Mouse (Mus musculus): ENCODE measurements at regions not wholly inside any gene's neighbourhood (a gene's known extent, or its start where the extent isn't known, plus 50 kb on each side); places are given as distances from the start of the nearest gene placed in this dataset.

GRCm38 (mm10) chr2:72740391-72741361 is 239.6 kb downstream of the Sp3 start:
- Histone ChIP-seq H3K4me1 (ENCODE audit: insufficient read depth, low read length) (no peaks in the 10 kb centered on the region; the same call in none of the 2 replicates), H3K9ac (replicated peaks; ENCODE audit: low read length) (no peak overlapping the region), H3K4me3 (ENCODE audit: low read length) (no peak overlapping the region), H3K27me3 (ENCODE audit: insufficient read depth, low read length) (no peaks in the 10 kb centered on the region), H3K9me3 (ENCODE audit: low read length) (no peaks in the 10 kb centered on the region), H3K27ac (no peak overlapping the region), H3K4me2 (ENCODE audit: low read depth, low read length) (peak overlapping the region; percentile 27; the same call in 1 of the 2 replicates), H3K36me3 (ENCODE audit: insufficient read depth, low read length) (no peaks in the 10 kb centered on the region)
- DNase-seq (ENCODE audit: low spot score) (peak; percentile 75), ATAC-seq (peak; percentile 84)
- TF ChIP-seq CTCF (IDR thresholded peaks at IDR 0.05; ENCODE audit: low read depth), result peak; percentile 40
- WGBS, result 44% methylated on average over 22 of the region's 22 CpGs

GRCm38 (mm10) chr2:72741746-72742145 is 238.5 kb downstream of the Sp3 start:
- Histone ChIP-seq H3K27me3 (ENCODE audit: insufficient read depth, low read length) (no peaks in the 10 kb centered on the region), H3K4me1 (ENCODE audit: insufficient read depth, low read length) (no peaks in the 10 kb centered on the region; the same call in none of the 2 replicates), H3K9me3 (ENCODE audit: low read length) (no peaks in the 10 kb centered on the region), H3K4me3 (ENCODE audit: low read length) (no peak overlapping the region), H3K27ac (no peak overlapping the region), H3K4me2 (ENCODE audit: low read depth, low read length) (no peak overlapping the region), H3K36me3 (ENCODE audit: insufficient read depth, low read length) (no peaks in the 10 kb centered on the region), H3K9ac (replicated peaks; ENCODE audit: low read length) (no peak overlapping the region)
- ATAC-seq (no peak), DNase-seq (ENCODE audit: low spot score) (no peak)
- WGBS, result 88% methylated on average over 5 of the region's 5 CpGs
- TF ChIP-seq CTCF (IDR thresholded peaks at IDR 0.05; ENCODE audit: low read depth), result no peak

GRCm38 (mm10) chr2:72743651-72744050 is 236.6 kb downstream of the Sp3 start:
- no peak overlapping the region for H3K4me3 ChIP-seq (ENCODE audit: low read length)
- no peak overlapping the region for H3K27ac ChIP-seq
- DNase-seq (ENCODE audit: low spot score), result peak; percentile 82
- H3K9ac ChIP-seq (replicated peaks; ENCODE audit: low read length), result no peak overlapping the region
- H3K4me2 ChIP-seq (ENCODE audit: low read depth, low read length), result no peak overlapping the region
- no peaks in the 10 kb centered on the region; the same call in none of the 2 replicates for H3K4me1 ChIP-seq (ENCODE audit: insufficient read depth, low read length)
- WGBS, result 51% methylated on average over 3 of the region's 3 CpGs
- H3K27me3 ChIP-seq (ENCODE audit: insufficient read depth, low read length), result no peaks in the 10 kb centered on the region
- ATAC-seq, result 0 out of 2 replicates have a peak, but pooled peaks have one; percentile 57
- H3K36me3 ChIP-seq (ENCODE audit: insufficient read depth, low read length), result no peaks in the 10 kb centered on the region
- no peaks in the 10 kb centered on the region for H3K9me3 ChIP-seq (ENCODE audit: low read length)
- no peak for TF ChIP-seq CTCF (IDR thresholded peaks at IDR 0.05; ENCODE audit: low read depth)

GRCm38 (mm10) chr2:72744901-72745300 is 235.3 kb downstream of the Sp3 start:
- DNase-seq (ENCODE audit: low spot score) (no peak), ATAC-seq (no peak)
- no peaks in the 10 kb centered on the region for H3K9me3 ChIP-seq (ENCODE audit: low read length)
- no peaks in the 10 kb centered on the region for H3K27me3 ChIP-seq (ENCODE audit: insufficient read depth, low read length)
- WGBS, result 64% methylated on average over 4 of the region's 4 CpGs
- H3K36me3 ChIP-seq (ENCODE audit: insufficient read depth, low read length), result no peaks in the 10 kb centered on the region
- no peak for TF ChIP-seq CTCF (IDR thresholded peaks at IDR 0.05; ENCODE audit: low read depth)
- H3K4me2 ChIP-seq (ENCODE audit: low read depth, low read length), result no peak overlapping the region
- no peak overlapping the region for H3K27ac ChIP-seq
- no peak overlapping the region for H3K4me3 ChIP-seq (ENCODE audit: low read length)
- no peak overlapping the region for H3K9ac ChIP-seq (replicated peaks; ENCODE audit: low read length)
- no peaks in the 10 kb centered on the region; the same call in none of the 2 replicates for H3K4me1 ChIP-seq (ENCODE audit: insufficient read depth, low read length)

GRCm38 (mm10) chr2:72746476-72747215 is 233.6 kb downstream of the Sp3 start:
- Histone ChIP-seq H3K4me1 (ENCODE audit: insufficient read depth, low read length) (no peaks in the 10 kb centered on the region; the same call in none of the 2 replicates), H3K27ac (no peak overlapping the region), H3K9me3 (ENCODE audit: low read length) (no peaks in the 10 kb centered on the region), H3K27me3 (ENCODE audit: insufficient read depth, low read length) (no peaks in the 10 kb centered on the region), H3K9ac (replicated peaks; ENCODE audit: low read length) (no peak overlapping the region), H3K4me2 (ENCODE audit: low read depth, low read length) (no peak overlapping the region), H3K36me3 (ENCODE audit: insufficient read depth, low read length) (no peaks in the 10 kb centered on the region), H3K4me3 (ENCODE audit: low read length) (no peak overlapping the region)
- TF ChIP-seq CTCF (IDR thresholded peaks at IDR 0.05; ENCODE audit: low read depth), result no peak
- WGBS, result 69% methylated on average over 16 of the region's 16 CpGs
- peak; percentile 18 for DNase-seq (ENCODE audit: low spot score)
- ATAC-seq, result no peak

GRCm38 (mm10) chr2:72747299-72747698 is 232.9 kb downstream of the Sp3 start:
- ATAC-seq (no peak), DNase-seq (ENCODE audit: low spot score) (no peak)
- no peak for TF ChIP-seq CTCF (IDR thresholded peaks at IDR 0.05; ENCODE audit: low read depth)
- Histone ChIP-seq H3K27ac (no peak overlapping the region), H3K4me1 (ENCODE audit: insufficient read depth, low read length) (no peaks in the 10 kb centered on the region; the same call in none of the 2 replicates), H3K36me3 (ENCODE audit: insufficient read depth, low read length) (no peaks in the 10 kb centered on the region), H3K9me3 (ENCODE audit: low read length) (no peaks in the 10 kb centered on the region), H3K4me2 (ENCODE audit: low read depth, low read length) (no peak overlapping the region), H3K9ac (replicated peaks; ENCODE audit: low read length) (no peak overlapping the region), H3K27me3 (ENCODE audit: insufficient read depth, low read length) (no peaks in the 10 kb centered on the region), H3K4me3 (ENCODE audit: low read length) (no peak overlapping the region)
- 87% methylated on average over 5 of the region's 5 CpGs for WGBS
